Mouse (Mus musculus) large intestine, adult 2 months (tissue): Measurements from ENCODE around the gene Elp5. TPM values are rescaled to one million over a fixed set of nuclear protein-coding genes. Genes with fewer than 3 reads are reported as not detected.
"Not testable (repeated sequence)": the region's sequence is repeated elsewhere in the genome, so short reads cannot be mapped to it uniquely, and the experiment has no call there.

Experiments
- DNase-seq: peaks from one replicate; pipeline ENCODE4 v3.0.0-alpha.2; 2012; ENCODE audit warnings: low read depth, low spot score
- WGBS: fragments of 180-500 bp; shearing (Covaris S2); methylation state at CpG from one replicate; pipeline ENCODE4 v1.1.7; 2018; 5-methylcytosine and 5-hydroxymethylcytosine counted together
- polyA plus RNA-seq: library from polyadenylated mRNA; depleted of rRNA; stranded (reverse); fragments of >200 nt; gene quantifications from 2 replicates; pipeline ENCODE4 v1.2.3, GENCODE M21; 2012

The Elp5 gene
- polyA plus RNA-seq, 1 experiment = 78.1 TPM

DNA sequence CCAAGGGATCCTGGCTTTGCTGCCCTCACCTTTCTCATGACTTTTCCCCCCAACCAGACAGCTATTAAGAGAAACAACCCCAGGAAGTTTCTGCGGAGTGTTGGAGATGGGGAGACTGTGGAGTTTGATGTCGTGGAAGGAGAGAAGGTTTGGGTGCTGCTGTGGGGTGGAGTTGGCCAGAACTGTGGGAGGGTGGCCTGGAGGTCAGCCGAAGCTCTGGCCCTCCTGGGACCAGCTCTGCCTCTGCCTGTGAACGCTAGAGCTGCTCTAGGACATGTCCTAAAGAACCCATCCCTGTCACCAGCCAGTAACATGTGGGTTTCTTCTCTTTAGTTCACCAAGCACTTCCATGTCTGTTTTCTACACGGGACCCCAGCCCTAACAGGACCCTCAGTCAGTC is 43.1 kb downstream of the Elp5 start:
- no peak for DNase-seq

DNA sequence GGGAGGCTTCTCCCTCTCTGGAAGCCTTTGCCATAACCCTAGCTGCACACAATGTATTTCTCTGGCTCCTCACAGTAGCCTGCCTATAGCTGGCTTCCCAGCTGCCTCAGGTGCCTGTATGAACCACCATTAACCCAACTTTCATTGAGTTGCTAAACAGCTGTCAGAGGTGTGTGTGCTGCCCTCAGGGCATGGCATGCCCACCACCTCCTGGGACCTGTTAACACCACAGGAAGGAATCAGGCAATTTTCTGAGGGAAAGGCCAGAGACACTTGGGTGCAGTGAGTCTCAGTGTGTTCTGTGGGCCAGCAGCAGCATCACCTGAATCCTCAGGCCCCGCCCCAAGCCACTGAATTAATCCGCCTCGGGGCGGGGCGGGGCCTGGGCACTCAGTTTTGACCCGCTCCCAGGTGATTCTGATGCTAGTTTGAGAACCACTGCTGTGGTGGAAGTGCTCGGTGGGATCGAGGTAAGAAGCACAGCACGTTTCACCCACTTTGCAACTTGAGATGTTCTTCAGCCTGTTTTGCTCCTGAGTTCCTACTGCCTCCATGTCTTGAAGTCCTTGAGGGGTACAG is 43.8 kb downstream of the Elp5 start:
- no peak for DNase-seq
- 43% methylated on average over 9 of the region's 9 CpGs for WGBS

More for the DNA sequence above, 43.1 kb downstream of the Elp5 start:
- WGBS = 67% methylated on average over 5 of the region's 5 CpGs

DNA sequence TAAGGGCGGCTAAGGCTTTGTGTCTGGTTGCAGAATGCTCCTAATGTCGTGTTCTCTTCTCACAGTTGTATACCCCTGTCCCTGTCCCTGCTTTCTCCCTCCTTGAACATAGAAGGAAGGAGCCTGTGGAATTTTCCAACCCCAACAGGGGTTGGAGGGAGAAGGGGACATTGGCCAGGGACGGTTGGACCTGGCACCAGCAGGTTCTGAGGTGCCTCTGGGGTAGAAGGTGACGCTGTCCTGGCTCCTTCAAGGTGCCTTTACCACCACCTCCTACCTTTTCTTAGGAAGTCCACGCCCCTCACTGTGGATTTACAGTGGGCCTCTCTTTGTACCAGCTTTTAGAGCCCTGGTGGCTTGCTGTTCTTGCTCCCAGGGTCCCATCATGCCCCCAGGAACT is 44.5 kb downstream of the Elp5 start:
- 59% methylated on average over 5 of the region's 5 CpGs for WGBS
- no peak for DNase-seq

DNA sequence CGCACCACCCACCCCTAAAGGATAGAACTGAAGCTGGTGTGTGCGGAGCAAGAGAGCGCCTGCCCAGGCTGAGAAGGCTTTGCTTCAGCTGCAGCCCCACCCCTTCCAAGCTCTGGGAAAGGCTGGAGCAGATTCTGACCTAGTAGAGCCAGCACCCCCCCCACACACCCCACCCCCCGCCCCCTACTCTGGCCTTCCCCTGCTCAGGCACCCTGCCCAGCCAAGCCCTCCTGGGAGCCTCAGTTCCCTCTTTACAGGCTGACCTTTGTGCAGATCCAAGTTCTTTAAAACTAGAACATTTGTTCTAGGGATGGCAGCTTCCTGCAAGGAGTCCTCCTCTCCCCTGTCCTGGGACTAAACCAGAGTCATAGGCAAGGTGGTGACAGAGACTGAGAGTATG is 44.9 kb downstream of the Elp5 start:
- WGBS = 19% methylated on average over 4 of the region's 4 CpGs
- DNase-seq = no peak

DNA sequence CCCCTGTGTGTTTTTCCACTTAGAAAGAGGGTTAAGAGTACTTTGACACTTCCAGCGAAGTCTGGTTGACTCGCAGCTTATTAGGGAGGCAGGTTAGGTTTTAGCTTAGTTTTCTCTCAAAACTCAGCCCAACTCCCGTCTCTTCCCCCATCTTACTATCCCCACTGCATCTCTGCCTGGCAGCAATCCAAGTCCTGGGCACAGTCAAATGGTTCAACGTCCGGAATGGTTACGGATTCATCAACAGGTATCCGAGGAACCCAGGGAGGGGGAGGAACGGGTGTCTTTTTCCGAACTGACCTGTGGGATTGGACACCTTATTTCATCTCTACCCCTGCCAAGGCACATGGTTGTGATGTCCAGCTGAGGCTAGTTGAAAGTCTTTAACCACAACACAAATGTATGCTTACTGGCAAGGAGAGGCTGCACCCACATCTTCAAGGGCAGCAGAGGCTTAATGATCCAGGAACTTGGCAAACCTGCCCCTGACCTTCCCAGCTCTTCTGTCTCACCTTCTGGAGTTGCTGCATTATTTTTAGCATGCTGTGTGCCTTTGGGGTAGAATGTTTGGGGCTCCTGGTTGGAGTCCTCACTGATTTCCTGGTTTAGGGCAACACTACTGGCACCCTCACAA is 45.5 kb downstream of the Elp5 start:
- no peak for DNase-seq
- 12% methylated on average over 9 of the region's 9 CpGs for WGBS

DNA sequence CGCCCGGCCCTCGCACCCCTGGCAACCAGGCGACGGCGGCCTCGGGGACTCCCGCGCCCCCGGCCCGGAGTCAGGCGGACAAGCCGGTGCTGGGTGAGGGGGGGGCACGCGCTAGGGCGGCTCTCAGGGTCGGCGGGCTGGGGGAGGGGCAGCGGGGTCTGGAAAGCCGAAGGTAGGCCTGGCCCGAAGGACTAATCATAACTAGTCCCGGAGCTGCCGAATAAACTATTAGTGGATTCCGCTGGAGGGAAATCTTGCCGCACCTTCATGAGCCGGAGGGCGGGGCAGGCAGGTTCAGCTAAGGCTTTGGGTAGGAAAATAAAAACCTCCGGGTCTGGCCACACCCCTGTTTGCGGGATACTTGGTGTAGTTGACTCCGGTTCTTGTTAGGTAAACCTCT is 46.2 kb downstream of the Elp5 start:
- DNase-seq = no peak
- WGBS = under 1% methylated on average over 30 of the region's 30 CpGs

DNA sequence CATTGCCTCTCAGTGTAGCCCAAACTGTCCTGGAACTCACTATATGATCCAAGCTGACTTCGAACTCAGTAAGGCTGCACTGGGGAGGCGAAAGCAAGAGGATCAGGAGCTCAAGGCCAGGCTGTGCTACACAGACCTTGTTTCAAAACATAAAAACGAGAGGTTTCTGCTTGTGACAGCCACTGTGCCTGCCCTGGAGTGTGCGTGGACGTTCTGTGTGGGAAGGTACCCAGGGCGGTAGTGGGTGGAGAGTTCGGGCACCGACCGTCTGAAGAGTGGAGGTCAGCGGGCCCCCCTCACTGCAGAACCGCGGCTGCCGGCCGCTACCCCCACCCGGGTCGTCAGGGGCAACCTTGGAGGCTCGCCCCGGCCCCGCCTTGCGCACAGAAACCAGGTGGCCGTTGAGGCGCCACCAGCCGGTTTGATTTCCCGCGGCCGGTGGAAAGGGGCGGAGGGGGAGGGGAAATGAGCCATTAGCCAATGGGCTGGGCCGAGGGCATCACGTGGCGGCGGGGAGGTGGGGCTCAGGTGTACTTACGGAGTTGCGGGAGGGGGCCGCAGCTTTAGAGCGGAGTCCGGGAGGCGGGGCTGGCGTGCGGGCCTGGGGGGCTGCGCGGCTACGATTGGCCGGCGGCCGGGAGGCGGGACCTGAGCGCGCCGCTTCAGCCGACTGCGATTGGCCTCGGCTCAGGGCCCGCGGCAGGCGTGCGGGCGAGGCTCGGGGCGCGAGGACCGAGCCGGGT is 47.0 kb downstream of the Elp5 start, which contains the start of gene Ybx2:
Gene Ybx2, plus strand, starts transcription at position 660 of the 743 bp plus-strand sequence.
- WGBS = 2% methylated on average over 60 of the region's 62 CpGs
- no peak for DNase-seq

DNA sequence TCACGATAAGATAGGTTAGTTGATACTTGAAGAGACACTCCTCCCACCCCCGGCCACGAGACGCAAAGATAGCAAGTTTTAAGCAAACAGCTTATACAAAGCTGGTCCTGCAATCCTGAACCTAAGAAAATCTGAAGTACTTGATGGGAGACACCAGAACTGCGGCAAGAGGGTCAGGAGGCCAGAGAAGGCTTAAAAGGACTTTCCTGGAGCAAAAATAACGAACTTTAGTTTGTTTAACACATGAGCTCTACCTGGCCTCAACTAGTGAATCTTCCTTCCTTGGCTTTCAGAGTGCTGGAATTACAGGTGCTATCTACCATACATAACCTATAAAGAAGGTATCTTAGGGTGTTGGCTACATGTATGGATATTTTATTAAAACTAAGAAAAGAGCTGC is 47.6 kb downstream of the Elp5 start:
- no peak for DNase-seq
- WGBS = 13% methylated on average over 6 of the region's 6 CpGs

DNA sequence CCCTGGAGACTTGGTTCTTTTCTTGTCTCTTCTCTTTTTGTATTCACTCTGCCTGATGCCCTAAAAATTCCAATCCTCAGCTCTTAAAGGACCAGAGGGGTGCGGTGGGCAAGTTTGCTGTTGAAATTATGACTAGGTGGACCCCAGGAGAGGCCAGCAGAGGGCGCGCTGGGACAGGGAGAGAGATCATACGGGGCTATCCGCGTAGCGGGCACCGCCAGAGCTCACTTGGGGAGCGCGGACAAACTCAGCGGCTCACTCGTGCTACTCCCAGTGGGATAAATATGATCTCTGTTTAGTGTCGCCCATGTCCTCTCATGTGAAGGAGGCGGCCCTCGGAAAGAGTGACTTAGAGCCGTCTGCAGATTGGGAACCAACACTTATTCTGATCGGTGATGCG is 48.1 kb downstream of the Elp5 start:
- DNase-seq = no peak
- WGBS = 2% methylated on average over 18 of the region's 18 CpGs

DNA sequence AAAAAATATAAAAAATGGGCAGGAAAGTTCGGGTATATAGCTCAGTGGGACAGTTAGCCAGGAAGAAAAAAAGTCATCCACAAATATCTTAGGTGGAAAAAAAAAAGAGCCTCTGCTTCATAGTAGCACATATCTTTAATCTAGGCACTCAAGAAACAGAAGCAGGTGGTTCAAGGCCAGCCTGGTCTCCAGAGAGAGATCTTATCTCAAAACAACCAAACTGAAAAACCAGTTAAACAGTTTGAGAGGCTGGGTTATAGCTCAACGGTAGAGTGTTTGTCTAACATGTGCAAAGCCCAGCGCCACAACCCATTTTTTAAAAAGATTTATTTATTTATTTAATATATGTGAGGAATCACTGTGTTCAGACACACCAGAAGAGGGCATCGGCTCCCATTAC is 49.3 kb downstream of the Elp5 start:
- WGBS = 48% methylated on average over 4 of the region's 4 CpGs
- no peak for DNase-seq

DNA sequence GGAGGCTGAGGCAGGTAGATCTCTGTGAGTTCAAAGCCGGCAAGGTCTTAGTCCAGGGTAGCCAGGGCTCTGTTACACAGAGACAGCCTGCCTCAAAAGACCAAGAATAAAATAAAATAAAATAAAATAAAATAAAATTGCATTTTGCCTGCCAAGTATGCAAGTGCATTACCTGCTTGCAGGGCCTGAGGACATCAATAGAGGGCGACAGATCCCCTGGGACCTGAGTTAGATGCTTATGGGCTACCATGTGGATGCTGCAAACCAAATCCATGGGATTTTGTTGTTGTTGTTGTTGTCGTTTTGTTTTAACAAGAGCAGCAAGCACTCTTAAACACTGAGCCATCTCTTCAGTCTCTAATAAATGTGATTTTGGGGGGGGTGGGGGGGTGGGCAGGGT is 50.1 kb downstream of the Elp5 start:
- DNase-seq = no peak
- WGBS = 46% methylated on average over 3 of the region's 3 CpGs

DNA sequence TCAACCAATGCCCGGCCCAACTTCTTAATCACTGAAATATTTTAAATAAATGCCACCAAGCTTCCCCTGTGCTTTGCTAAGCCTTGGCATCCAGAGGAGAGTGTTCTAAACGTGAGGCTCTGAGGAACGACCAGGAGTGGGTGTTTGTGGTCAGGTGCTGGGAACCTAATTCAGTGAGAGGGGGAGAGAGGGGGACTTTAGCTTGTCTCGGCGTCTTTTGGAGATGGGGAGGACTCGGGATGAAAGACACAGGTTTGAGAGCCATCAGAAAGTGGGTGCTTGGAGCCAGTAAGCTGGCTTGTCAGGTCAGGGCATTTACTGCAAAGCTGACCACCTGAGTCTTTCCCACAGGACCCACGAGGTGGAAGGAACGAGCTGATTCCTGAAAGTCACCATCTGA is 50.5 kb downstream of the Elp5 start:
- WGBS = 68% methylated on average over 8 of the region's 8 CpGs

DNA sequence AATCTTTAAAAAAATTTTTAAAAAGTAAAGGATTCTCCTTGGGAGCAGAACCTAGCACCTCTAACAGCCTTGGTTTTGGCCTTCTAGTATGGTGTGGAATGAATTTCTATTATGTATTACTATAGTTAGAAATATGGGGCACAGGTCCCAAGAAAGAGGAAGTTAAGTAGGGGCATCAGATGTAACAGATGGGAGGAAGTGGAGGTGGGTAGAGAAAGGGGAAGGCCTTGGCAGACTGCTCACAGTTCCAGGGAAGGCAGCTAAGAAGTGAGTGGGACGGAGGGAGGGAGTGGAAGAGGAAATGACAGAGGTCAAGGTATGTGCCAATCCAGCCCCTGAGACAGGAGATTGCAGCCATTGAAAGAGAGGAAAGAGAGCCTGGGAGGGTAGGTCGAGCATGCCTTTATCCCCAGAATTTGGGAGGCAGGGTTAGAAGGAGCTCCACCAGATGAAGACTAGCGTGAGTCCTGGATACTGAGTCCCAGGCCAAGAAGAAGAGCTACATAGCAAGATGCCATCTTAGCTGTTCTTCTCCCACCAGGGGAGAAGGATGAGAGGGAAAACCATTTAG is 51.3 kb downstream of the Elp5 start:
- no peak for DNase-seq
- WGBS = 64% methylated on average over 3 of the region's 3 CpGs

More for the DNA sequence above, 50.5 kb downstream of the Elp5 start:
- no peak for DNase-seq

DNA sequence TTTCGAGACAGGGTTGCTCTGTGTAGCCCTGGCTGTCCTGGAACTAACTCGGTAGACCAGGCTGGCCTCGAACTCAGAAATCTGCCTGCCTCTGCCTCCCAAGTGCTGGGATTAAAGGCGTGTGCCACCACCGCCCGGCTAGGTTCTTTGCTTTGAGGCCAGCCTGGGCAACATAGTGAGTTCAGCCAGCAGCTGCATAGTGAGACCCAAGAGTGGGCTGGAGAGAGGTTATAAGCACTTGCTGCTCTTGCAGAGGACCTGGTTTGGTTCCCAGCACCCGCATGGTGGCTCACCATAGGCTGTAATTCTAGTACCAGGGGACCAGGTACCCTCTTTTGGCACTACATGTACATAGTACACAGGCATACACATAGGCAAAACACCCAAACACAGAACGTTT is 52.1 kb downstream of the Elp5 start:
- 90% methylated on average over 8 of the region's 8 CpGs for WGBS
- not testable (repeated sequence) for DNase-seq

DNA sequence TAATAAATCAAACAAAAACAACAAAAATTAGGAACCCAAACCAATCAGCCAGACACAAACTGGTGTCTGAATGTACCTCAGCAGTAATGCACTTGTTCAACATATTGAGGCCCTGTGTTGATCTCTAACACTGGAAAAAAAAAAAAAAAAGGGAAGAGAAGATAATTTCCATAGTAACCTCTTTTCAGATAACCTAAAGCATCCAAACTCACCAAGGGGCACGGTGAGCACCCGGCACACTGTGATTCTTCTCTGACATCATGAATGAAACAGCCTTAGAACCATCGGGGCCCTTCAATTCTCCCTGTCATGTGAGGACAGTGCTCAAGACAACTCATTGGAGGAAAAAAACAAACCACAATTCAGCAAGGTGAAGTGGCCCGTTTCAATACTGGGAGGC is 52.6 kb downstream of the Elp5 start:
- 65% methylated on average over 4 of the region's 4 CpGs for WGBS

DNA sequence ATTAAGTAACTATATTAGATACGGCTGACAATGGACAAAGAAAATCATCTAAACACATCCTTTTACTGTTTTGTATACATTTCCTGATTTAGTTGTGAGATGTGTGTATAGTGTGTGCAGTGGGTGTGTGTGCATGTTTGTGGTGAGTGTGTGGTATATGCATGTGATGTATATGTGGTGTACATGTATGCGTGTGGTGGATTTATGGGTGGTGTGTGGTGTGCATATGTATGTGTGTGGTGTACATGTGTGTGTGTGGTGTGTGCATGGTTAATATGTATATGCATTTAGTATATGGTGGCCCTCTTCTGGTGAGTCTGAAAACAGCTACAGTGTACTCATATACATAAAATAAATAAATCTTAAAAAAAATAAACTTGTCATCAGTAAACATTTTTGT is 54.8 kb downstream of the Elp5 start:
- WGBS = 94% methylated on average over 2 of the region's 2 CpGs
- no peak for DNase-seq

More for the DNA sequence above, 52.6 kb downstream of the Elp5 start:
- no peak for DNase-seq

DNA sequence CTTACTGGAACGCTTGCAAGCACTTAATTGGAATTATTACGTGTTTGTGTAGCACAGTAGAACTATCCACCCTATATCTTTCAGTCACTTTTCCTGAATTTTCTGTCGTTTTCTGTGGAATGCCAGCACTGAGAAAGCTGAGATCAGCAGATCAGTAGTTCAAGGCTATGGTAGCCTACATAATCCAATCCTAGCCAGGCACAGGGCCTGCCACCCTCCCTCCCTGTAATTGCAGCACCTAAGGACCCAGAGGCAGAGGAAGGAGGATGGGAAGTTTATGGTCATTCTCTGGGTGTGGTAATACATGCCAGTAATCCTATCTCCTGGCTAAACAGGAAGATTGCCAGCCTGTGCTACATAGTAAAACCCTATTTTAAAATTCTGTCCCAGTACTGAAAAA is 59.5 kb downstream of the Elp5 start:
- DNase-seq = no peak
- 51% methylated on average over 3 of the region's 3 CpGs for WGBS

DNA sequence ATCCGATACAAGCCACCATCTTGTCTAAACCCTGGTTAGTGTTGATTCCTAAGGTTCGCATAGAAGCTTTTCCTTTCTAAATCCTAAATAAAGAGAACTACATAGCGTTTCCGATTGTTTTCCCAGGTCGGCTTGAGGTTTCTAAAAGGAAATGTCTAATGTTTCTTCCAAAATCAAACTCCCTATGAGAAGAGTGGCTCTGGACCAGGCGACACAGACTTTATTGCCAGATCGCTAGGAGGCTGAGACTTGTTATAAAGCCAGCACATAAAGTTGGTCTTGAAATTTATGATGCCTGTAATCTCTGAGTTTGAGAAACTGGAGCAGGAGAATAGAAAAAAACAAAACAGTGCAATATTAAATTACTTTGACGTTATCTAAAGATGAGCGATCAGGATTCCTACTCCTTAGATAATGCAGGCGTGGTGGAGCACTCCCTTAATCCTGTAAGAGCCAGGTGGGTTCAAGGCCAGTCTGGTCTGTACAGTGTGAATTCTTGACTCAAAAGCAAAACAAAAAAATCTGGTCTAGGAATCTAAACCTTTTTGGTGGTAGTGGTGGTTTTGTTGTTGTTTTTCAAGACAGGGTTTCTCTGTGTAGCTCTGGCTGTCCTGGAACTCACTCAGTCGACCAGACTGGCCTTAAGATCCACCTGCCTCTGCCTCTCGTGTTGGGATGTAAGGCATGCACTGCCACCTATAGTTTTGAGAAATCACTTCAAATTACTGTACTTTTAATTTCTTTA is 60.1 kb downstream of the Elp5 start:
- WGBS = 2% methylated on average over 12 of the region's 12 CpGs
- no peak for DNase-seq

DNA sequence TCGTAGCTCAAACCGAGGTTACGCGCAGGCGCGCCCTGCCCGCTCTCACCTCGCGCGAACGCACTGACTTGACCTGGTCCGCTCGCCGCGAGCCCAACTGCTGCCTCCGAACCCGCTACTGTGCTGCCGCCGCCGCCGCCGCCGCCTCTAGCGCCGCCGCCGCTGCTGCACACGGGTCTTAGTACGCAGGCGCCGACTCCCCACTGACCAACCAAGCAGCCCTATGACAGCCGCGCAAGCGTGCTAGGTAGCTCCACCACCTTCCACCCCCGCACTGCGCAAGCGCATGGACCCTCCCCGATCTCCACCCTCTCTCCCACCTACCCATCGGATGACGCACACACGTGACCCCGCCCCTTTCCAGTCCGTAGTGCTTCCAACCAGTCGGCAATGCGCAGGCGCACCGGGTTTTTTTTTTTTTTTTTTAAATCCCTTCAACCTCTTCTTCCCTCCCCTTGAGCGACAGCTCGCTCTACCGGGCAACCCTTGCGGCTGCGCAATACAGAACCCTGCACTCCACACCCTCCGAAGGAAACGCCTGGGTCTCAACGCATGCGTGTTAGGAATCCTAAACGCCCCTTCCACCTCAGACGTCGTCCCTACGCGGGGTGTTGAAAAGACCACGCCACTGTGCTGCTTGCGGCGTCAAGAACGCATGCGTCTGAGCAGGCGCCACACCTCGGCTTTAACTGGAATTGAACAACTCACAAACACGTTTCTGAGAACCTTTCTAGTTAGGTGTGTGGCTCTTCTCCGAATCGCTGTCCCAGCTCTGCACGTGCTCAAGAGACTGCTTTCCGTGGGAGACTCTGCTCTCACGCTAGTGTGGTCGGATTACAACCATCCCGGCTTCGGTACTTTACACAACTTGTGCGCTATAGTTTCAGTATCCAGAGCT is 61.0 kb downstream of the Elp5 start, which contains the start of gene Eif5a:
Gene Eif5a, minus strand, starts transcription at position 845 of the 898 bp plus-strand sequence.
- DNase-seq = peak; percentile 98
- under 1% methylated on average over 78 of the region's 78 CpGs for WGBS
